Mouse (Mus musculus) layer of hippocampus, adult 11-12 months (tissue): ENCODE results near the gene Serf2.

Experiments
- DNase-seq: peaks from one replicate; pipeline ENCODE4 v3.0.0; 2022; ENCODE audit warnings: low spot score

Serf2 gene

DNA sequence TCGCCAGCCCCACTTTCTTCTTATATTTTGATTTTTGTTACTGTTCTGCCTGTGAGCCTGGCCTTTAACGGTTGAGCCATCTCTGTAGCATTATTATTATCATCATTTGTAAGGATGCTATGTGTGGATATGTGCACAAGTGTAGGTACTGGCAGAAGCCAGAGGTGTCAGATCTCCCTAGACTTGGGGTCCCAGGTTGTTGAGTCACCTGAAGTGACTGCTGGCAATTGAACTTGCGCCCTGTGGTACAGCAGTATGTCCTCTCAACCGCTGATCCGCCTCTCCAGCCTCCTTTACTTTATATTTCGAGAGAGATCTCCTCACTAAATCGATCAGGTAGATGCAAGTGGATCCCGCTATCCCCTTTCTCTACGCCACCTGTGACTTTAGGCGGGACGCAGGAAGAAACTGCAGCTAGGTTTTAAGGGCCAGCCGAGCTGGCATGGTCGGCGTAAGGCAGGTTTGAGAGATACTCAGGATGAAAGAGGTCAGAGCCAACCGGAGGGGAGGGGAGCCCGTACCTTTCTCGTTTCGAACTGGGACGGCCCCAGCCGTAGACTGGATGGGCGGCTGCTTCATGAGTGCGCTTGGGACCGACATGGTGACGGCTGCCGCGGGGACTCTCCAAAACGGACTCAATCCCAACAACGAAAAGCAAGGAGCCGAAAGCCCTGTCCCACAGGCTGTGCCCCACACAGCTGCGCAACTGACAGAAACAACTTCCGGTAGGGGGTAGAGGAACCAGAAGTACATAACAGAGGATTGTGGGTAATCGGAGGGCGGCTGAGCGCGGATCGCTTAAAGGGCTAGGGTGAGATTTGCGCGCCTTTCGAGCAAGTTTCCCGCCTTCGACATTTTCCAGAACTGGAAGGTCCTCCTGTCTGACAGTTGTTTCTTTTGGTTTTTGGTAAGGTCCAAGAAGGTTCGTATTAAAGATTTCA, 57.2 kb downstream of the Serf2 start, which contains the start of the genes Mfap1a and Wdr76:
Gene Mfap1a, minus strand, starts transcription at position 724 of the 941 bp plus-strand sequence.
Gene Wdr76, plus strand, starts transcription at position 782 of the 941 bp plus-strand sequence.
- DNase-seq, result peak; percentile 87

DNA sequence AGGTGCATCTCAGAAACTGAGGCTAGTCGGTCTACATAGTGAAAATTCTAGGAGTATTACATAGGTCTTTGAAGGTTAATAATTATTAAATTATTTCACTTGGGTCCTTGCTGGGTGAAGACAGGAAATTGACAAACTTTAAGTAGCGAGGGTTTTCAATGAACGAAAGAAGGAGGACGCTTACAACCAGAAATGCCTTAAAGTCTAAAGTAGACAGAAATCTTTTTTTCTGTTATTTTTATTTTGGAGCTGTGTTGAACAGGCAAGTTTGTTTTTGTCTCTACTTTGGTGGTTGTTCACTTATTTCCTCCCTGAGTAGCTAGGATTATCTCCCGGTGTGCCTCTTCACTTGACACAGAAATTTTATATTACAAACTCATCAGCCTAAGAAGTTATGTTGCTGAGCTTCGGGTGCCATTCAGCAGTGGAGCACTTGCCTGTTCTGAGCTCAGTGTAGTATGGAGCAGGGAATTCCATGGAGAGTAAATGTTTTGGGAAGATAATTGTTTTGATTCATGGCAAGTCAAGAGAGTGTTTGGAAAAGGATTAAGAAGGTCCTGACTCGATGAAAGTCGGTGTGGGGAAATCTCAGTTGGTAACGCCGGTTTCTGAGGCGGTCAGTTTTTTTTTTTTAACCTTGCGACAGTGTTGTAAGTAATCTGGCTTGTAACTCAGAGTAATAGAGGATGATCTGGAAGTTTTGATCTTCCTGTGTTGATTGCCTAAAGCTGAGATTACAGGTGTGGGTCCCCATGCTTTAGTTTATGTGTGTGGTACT, 58.4 kb downstream of the Serf2 start:
- no peak for DNase-seq
